Mouse (Mus musculus): ENCODE measurements around the gene Mettl26.

GRCm38 (mm10) chr17:25888837-25889236 is 14.0 kb downstream of the Mettl26 start:
- TF ChIP-seq CTCF (IDR thresholded peaks at IDR 0.05; ENCODE audit: extremely low read depth, insufficient read length, insufficient replicate concordance, low read depth, low read length) (no peak), POLR2A (IDR thresholded peaks at IDR 0.05; ENCODE audit: low read depth, low read length) (no peak)

Measured in small intestine, adult 2 months (tissue).